Mouse (Mus musculus): ENCODE measurements around the gene Smim15. TPM values are rescaled to one million over a fixed set of nuclear protein-coding genes. Genes with fewer than 3 reads are reported as not detected.

Smim15 gene
- 8.1 and 10.9 TPM in 2 replicates for polyA plus RNA-seq (2012; rRNA removed)

DNA sequence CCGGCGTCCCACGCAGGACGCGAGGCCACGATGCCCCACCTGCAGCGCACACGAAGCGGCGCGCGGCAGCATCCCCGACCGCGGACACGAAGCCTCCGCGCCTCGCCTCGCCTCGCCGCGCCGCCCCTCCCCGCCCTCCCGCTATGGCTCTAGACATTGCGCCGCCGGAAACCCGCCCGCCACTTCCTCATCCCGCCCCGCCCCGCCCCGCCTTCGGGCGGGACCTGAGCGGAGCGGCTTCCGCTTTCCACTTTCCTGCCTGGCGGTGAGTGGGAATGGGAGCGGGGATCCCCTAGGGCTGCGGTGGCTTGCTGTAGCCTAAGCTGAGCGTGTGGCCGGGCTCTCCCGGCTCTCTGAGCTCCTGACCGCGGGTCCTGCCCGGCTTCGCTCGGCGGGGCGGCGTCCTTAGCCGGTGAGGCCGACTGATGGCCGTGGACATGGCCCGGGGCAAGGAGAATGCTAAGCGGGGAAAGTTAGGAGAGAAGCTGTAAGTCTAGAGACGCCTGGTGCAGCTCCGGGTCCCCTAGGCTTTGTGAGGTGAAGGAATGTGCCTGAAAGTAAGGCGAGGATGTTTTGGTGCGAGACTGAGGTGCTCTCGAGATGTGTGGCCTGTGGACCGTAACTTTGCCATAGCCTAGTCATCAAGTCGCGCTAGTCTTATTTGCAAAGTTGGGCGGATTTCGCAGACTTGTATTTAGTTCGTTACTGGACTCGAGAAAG is at the start of gene Smim15:
TSS of gene Smim15 (plus strand) at position 225 of the 720 bp plus-strand sequence.
- DNase-seq (ENCODE audit: low read depth): no peak

DNA sequence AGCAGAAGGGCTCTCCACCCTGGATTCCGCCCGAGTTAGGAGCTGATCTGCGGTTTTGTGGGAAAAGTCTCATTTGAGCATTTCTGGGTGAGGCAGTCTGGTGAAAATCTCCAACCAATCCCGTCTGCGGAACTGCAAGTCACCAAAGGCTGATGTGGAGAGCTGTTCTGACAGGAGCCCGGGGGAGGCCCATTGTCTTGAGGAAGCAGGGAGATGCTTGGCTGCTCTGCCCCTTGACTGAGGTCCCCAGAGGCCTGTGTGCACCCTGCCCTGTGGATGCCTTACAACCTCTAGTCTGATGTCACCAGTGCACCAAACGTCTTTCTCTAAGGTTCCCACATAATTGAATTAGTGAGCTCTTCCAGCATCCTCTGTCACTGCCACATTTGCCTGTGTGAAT is 49.0 kb upstream of the Smim15 start:
- DNase-seq (ENCODE audit: low read depth): no peak

DNA sequence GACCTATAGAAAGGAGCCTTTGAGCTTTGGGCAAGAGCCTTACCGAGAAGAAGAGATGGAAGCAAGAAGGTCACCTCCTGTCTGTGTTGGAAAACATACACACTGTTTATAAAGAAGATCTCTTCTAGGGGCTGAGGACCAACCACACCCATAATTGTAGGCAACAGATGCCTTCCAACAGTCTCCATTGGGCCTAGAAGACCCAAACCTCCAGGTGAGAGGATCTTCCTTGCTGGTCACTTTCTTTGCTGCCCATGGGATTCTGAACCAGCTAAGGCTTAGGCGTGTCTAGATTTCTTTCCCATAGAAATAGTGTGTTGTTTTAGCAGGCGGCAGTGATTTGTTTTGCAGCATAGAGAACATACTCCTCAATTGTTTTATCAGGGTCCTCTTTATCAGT is 47.9 kb upstream of the Smim15 start:
- DNase-seq (ENCODE audit: low read depth): no peak

DNA sequence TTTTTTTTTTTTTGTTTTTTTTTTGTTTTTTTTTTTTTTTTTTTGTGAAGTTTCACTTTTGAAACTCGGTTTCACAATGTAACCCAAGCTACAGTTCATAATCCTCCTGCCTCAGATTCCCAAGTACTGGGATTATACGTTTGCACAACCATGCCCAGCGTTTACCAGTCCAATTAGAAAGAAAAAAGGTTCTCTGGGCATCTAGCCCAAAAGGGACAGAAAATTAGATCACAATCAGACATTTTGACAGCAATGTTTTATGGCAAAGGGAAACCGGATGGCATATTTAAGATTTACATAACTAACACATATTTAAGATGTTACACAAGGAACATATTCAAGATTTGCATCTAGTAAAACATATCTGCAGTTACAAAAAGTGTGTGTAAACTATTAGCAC is 36.4 kb upstream of the Smim15 start:
- DNase-seq (ENCODE audit: low read depth): peak; percentile 80

DNA sequence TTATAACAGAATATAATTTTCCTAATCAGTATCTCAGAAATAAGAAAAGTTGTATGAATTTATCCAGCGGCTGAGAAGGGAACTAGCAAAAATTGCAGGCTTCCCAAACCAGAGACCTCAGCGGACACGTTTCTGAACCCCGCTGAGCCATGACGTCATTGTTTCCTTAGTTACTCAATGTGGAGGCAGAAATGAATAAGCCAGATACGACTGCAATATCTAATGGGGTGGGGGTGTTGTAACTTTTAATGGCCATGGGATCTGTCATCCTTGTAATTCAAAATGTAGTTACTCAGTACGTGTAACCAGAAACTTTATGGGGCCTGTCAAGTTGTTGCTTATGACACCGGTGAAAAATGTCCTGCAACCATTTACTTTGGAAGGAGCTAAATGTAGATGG is 31.1 kb upstream of the Smim15 start:
- peak; percentile 44 for DNase-seq (ENCODE audit: low read depth)

DNA sequence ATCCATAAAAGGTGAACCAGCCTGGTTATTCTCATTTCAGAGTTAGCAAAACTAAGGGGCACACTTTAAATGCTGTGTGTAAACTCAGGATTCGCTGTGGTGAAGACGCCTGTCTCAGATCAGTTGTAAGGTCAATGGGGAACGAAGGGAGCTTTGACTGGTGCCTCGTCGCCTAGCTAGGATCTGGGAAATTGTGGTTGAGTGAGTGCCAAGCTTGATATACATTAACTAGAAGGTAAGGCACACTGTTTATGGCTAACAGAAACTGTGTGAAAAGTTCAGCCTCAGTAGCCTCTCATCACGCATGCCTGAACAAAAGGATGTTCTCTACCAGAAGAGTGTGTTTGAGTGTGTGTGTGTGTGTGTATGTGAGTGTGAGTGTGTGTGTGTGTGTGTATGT is 30.4 kb upstream of the Smim15 start:
- DNase-seq (ENCODE audit: low read depth): no peak

DNA sequence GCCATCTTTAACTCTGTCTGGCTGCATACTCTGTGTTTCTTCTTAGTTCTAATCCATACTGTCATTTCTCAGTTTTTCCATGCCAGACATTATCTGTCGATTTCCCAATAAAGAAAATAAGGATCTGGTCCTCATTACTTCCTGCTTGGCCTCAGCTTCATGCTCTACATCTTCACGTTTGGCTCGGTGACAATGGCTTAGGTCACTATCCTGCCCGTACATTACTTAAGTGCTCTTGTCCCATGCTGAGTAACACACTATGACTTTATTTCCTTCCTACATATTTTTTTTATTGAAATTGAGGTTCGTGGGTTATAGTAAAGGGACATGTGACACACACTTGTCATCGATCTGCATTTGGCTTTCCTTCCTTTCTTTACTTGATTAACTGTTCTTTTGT is 29.1 kb upstream of the Smim15 start:
- DNase-seq (ENCODE audit: low read depth): peak; percentile 42

DNA sequence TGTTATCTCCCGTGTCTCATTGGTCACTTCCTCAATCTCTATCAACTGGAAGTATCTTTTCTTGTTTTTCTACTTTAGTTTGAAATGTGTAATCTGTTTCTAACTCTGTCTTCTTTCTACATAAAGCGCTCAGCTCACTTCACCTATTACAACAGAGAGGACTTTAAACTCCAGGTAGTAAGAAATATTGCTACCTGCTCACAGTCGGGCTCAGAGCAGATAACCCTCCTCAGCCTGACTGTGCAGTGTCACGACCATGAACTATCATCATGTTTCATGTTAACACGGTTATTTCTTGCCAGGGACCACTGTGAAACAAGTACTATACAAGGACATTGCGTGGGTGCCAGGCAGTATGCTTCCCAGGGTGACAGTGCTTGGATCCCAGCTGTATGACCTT is 26.9 kb upstream of the Smim15 start:
- no peak for DNase-seq (ENCODE audit: low read depth)

DNA sequence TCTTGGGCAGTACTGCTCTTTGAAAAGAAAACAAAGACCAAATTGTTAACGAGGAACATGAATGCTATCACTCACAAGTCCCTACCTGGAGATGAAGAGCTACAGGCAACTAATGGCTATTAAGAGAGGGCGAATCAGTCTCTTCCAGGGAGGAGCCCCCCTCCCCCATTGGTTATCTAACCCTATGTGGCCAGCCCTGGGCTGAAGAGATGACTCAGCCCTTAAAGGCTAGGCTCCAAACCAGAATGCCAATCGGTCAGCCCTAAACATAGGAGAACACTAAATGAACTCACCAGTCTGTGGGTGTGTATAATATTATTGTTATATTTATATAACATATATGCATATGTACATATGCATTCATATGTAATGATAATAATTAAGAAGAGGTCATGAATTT is 18.4 kb upstream of the Smim15 start:
- no peak for DNase-seq (ENCODE audit: low read depth)

DNA sequence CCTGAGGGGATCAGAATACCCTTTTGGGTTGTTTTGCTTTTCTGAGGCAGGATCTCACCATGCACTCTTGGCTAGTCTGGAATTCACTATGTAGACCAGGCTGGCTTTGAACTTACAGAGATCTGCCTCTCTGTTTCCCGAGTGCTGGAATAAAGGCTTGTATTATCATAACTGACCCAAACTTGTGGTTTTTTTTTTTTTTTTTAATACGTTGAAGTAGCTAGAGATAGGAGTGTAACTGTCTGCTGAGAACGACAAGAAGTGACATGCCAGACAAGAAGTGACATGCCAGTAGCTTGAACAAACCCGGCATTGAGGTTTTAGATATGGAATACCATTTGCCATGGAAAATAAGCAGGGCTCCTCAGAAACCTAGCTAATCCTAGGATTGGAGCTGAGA is 11.5 kb upstream of the Smim15 start:
- DNase-seq (ENCODE audit: low read depth): no peak

DNA sequence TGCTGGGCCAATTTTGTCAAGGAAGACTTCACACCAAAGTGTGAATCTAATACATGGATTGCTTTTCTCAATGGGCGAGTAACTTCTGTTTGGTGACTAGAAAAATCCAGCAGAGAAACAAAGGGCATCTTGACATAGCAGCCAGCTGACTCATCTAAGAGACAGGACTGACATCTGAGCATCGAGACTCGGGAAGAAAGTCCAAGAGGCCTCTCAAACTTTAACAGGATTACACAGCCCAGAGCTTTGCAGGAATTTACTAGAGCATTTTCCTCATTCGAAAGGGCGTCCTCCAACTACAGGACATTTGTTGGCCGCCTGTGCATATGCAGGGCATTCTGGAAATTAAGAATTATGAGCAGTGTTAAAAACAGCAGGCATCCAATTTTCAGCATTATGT is 4.9 kb upstream of the Smim15 start:
- no peak for DNase-seq (ENCODE audit: low read depth)

DNA sequence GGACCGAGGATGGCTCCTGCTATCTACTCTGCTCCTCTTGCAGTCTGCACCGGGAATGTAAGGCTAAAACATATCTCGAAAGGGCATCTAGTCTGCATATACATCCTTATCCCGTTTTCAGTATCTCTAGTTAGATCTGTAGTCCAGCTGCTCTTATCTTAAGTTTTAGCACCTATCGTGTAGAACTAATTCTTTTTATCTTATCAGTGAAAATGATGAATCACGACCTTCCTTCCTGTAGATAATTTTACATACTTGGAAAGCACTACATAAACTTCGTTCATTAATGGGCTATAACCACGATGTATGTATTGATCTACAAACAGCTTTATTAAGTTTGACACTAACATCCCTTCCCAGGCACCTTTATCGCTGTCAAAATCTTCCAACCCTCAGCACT is 4.3 kb upstream of the Smim15 start:
- no peak for DNase-seq (ENCODE audit: low read depth)

DNA sequence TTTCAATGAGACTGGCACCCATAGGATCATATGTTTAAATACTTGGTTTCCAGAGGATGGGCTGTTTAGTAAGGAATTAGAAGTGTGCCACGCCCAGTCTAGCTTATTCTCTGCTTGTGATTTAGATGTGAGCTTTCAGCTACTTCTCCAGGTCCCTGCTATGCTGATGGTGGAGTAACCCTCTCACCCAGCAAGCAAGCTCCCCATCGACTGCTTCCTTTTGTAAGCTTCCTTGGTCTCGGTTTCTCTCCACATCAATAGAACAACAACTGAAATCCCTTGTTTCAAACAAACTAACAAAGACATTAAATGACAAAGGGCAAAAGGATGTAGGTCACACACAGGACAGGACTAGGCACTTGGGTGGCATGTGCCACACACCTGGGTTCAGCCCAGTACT is 3.8 kb upstream of the Smim15 start:
- no peak for DNase-seq (ENCODE audit: low read depth)

DNA sequence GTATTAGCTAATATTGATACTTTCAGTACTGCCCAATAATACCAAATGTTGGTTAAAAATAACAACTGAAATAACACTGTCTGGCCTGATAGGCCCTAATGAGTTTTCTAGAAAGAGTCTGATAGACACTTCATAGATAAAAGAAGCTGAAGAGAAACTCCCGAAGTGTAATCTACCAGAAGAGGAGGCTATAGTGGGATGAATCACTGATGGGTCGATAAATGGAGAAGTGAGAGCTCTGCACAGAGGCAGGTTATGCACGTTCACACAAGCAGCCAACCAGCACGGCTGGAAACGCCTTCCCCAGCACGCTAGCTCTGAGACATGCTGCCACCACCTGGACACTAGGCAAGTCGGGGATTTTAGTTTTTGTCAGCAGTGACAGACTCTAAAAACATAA is 2.9 kb upstream of the Smim15 start:
- no peak for DNase-seq (ENCODE audit: low read depth)

DNA sequence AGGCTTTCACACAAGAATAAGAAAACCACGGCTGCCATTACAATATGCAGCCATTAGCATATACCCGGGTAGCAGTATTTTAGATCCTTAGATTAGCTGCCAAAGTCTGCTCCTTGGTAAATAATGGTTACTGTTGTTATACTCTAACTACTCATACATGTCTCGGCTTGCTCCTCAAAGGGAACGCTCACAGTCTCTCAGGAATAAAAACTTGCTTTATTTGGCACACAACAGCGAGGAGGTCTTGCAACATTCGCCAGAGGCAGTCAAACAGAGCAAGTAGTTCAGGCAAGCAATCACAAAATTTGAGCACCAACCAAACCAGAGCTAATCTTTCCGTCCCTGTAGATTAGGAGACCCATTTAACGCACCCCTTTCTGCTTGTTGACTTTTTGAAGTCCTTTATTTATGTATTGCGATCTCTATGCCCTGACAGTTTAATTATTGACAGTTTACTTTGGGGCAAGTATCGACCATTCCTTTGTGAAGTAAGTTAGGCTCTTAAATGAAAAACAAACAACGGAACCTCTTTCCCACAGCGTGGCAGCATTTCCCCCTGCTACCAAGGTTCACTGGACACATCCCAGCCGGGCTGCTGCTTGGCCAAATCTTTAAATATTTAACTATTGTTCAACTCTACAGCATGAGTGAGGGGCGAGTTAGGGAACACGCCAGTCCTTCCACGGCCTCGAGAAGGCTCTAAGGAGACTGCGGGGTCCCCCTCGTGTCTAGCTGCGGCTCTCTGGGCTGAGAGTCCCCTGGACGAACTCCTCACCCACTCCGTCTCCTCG is 620 bp upstream of the Smim15 start:
- DNase-seq (ENCODE audit: low read depth): peak; percentile 99

DNA sequence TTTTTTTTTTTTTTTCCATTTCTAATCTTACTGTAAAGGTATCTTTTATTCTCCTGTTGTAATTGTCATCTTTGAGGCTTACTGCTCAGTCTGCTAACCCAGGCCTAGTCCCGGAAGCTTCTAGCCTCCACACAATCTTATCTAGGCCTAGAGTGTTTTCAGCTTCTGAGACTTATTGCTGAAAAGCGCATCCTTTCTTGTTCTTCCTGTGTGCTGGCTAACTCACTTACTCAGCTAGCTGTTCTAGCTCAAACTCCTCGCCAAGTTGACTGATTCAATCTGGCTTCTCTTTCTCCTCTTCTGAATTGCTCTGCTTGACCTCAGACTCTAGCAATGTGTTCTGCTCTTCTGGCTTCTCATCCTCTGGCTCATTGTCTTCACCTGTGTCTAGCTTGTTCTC is 1.4 kb downstream of the Smim15 start:
- no peak for DNase-seq (ENCODE audit: low read depth)

DNA sequence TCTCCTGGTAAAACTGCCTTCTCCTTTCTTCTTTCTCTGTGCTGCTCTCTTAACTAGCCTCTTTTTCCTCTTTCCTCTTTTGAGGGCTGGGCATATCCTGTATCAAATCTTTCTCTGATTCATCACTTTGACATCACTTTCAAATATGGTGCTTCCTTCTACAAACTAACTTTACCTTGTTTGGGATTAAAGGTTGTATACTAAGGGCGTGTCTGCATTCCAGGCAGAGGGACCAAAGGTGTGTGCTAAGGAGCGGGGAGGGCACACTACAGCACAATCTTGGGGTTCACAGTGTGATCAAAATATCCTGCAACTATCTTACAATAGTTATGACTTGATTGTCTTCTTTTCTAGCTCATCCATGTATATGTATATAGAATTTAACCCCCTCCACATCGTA is 1.8 kb downstream of the Smim15 start:
- DNase-seq (ENCODE audit: low read depth): no peak

DNA sequence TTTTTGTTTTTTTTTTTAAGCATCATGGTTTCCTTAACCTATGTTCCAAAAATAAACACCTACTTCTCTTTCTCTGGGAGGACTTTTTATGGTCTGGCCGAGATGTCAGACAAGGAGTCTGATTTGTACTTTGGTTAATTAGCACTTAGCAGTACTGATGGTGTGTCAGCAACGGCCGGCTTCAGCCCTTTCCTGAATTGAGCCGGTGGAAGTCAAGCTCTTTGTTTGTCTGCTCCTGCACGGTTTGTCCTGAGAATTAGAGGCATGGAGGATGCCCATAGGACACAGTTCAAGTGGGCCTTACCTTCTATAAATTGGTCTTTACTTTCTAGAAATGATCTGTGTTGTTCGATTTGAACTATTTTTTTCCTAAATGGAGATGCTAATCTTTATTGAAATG is 2.6 kb downstream of the Smim15 start:
- DNase-seq (ENCODE audit: low read depth): no peak

DNA sequence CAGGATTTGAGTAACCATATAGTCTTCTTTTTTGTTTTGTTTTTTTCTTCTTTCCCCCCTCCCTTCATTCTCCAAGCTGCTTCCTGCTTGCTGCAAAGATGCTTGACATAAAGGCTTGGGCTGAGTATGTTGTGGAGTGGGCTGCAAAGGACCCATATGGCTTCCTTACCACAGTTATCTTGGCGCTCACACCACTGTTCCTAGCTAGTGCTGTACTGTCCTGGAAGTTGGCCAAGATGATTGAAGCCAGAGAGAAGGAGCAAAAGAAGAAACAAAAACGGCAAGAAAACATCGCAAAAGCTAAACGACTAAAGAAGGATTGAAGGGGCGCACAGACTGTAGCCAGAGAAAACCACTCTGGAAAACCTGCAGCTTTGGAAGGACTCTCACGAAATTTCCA is 3.1 kb downstream of the Smim15 start:
- DNase-seq (ENCODE audit: low read depth): no peak

DNA sequence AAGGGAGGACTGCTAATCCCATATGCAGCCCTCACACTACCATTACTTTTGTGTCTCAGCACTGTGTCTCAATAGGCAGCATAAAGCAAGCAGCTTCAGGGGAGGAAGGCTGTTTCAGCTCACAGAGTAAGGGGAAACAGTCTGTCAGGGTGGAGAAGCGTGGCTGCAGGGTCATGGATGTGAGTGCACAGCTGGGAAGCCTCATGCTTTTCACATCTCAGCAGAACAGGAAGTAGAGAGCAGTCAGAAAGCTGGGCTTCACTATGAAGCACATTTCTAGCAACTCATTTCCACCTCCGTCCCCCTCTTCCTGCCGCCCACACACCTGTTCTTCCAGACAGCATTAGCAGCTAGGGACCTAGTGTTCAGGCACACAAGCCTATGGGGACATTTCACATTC is 12.7 kb downstream of the Smim15 start:
- DNase-seq (ENCODE audit: low read depth): no peak

DNA sequence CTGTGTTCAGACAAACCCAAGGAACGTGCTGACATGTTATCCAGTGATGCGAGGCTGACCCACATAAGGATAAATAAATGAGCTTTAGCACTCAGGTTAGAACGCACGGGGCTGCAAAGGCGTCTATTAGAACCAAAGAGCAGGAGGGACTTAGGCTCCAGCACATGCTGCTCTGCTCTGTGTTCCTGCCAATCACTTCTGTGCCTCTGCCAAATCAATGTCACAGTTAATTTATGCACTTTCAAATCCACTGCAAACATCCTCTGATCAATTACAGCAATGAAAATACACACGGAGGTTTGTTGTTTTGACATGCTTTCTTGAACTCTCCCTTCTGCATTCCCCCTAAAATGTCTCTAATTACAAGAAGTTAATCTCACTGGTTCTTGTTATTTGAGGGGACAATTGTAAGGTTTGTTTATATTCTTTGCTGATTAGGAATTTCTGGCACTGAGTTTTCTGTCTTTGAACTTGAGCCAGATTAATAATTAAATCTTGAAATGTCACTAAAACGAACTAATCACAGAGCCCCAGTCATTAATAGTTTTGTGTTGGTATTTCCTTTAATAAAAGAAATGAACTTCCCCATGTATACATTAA is 16.1 kb downstream of the Smim15 start:
- no peak for DNase-seq (ENCODE audit: low read depth)

DNA sequence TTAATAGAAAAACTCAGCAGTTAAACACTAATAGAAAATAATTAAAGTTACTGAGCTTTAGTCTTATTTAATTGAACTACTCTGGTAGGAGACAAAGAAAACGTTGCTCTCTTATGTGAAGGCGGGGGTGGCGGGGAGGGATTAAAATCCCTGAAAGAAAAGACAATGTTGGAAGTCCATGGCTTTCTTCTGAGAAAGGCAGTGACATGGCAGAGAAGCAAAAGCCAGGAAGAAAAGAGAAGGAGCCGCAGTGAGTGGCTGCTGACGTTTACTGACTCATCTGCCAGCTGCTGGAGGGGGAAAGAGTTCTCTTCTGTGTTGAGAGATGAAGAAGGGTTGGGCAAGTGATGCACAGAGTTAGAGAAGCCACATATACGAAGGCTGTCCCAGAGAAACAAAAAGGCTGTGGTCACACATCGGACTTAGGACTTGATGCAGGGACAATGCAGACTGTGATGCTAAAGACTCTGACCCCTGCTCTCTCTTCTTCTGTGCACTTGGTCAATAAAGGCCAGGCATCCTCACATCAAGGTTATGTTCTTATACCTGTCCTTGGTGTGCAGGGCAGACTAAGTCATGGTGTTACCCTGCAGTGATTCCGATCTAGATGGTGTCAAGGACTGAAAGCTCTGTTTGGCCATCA is 16.8 kb downstream of the Smim15 start:
- DNase-seq (ENCODE audit: low read depth): no peak

DNA sequence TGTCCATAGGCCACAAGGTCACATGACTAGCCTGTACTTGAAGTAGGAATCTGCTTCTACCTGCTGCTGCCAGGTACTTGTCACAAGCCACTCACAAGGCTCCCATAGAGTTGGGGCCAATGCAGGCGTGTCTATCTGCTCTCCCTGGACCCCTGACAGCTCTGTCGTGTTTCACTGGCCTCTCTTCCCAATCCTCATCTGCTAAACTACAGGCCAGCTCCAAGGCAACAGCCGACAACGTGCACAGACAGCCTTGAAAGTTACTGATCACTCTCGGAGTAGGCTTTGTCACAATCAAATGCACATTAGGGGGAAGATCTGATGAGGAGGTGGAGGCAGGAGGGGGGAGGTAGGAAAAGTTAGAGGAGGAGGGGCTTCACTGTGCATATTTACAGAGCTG is 18.7 kb downstream of the Smim15 start:
- DNase-seq (ENCODE audit: low read depth): no peak
